Mouse (Mus musculus) MEL (cell line): Measurements from ENCODE around the gene Tmem98. TPM values are rescaled to one million over a fixed set of nuclear protein-coding genes. Genes with fewer than 3 reads are reported as not detected.

Source experiments
- DNase-seq: peaks from one replicate; pipeline ENCODE4 v3.0.0; 2011; ENCODE audit warnings: low read depth, low spot score
- H3K27ac ChIP-seq: 2 replicates; pipeline ENCODE4 v1.5.1; 2012; ENCODE audit warnings: low read depth, mild to moderate bottlenecking, control low read depth, low read length, moderate library complexity; ENCODE audit not compliant: control insufficient read depth
- H3K27me3 ChIP-seq, 2 experiments: fragments of 150-350 bp in 1 of 2; sonication (generic) in 1 of 2; 2 replicates each; pipeline ENCODE4 v1.6.1; 2012; ENCODE audit warnings: low read length in 2 of 2, mild to moderate bottlenecking in 2 of 2, improper control_type of control experiment in 1 of 2, moderate library complexity in 1 of 2; ENCODE audit not compliant: insufficient read depth in 2 of 2, control insufficient read depth in 1 of 2
- H3K36me3 ChIP-seq, 2 experiments: 2 replicates each; pipeline ENCODE4 v1.6.1; 2012 to 2014; ENCODE audit warnings: low read length in 2 of 2, improper control_type of control experiment in 1 of 2, inconsistent platforms in 1 of 2, mild to moderate bottlenecking in 1 of 2; ENCODE audit not compliant: insufficient read depth in 2 of 2, control insufficient read depth in 1 of 2
- H3K4me1 ChIP-seq, 2 experiments: fragments of 150-350 bp in 1 of 2; sonication (generic) in 1 of 2; 2 replicates each; pipeline ENCODE4 v1.6.1; 2012; ENCODE audit warnings: low read length in 2 of 2, improper control_type of control experiment in 1 of 2, mild to moderate bottlenecking in 1 of 2; ENCODE audit not compliant: insufficient read depth in 2 of 2, control insufficient read depth in 1 of 2
- H3K4me3 ChIP-seq, 2 experiments: fragments of 150-350 bp in 1 of 2; sonication (generic) in 1 of 2; 2 replicates each; pipeline ENCODE4 v1.5.1; 2012; ENCODE audit warnings: low read depth in 2 of 2, low read length in 2 of 2, mild to moderate bottlenecking in 2 of 2, moderate library complexity in 2 of 2, control low read depth in 1 of 2, improper control_type of control experiment in 1 of 2; ENCODE audit not compliant: control insufficient read depth in 1 of 2, insufficient read depth in 1 of 2
- H3K79me2 ChIP-seq: 2 replicates; pipeline ENCODE4 v1.6.1; 2012; ENCODE audit warnings: mild to moderate bottlenecking, low read length, moderate library complexity; ENCODE audit not compliant: control insufficient read depth, poor library complexity, insufficient read depth
- H3K9ac ChIP-seq: 2 replicates; pipeline ENCODE4 v1.6.1; 2012; ENCODE audit warnings: low read depth, mild to moderate bottlenecking, control low read depth, low read length, moderate library complexity; ENCODE audit not compliant: control insufficient read depth, poor library complexity, severe bottlenecking
- H3K9me3 ChIP-seq: fragments of 150-350 bp; sonication (generic); replicated peaks from 2 replicates; pipeline ENCODE4 v1.6.1; 2012; ENCODE audit warnings: mild to moderate bottlenecking, low read length, improper control_type of control experiment, moderate library complexity; ENCODE audit not compliant: insufficient read depth
- BHLHE40 ChIP-seq: IDR thresholded peaks from 2 replicates; pipeline ENCODE4 v1.6.1; 2012; ENCODE audit warnings: low read depth, mild to moderate bottlenecking, inconsistent platforms, low read length, improper control_type of control experiment, borderline replicate concordance
- CHD1 ChIP-seq: IDR thresholded peaks from 2 replicates; pipeline ENCODE4 v1.6.1; 2012; ENCODE audit warnings: low read depth, mild to moderate bottlenecking, inconsistent platforms, low read length, improper control_type of control experiment
- CHD2 ChIP-seq: IDR thresholded peaks from 2 replicates; pipeline ENCODE4 v1.6.1; 2011; ENCODE audit warnings: low read length, improper control_type of control experiment
- CTCF ChIP-seq, 3 experiments: IDR thresholded peaks in 2 of 3; conservative IDR thresholded peaks in 1 of 3; 2 replicates each; pipeline ENCODE4 v1.5.1; 2011 to 2012; ENCODE audit warnings: low read length in 3 of 3, low read depth in 2 of 3, mild to moderate bottlenecking in 2 of 3, improper control_type of control experiment in 1 of 3, inconsistent platforms in 1 of 3, mixed read lengths in 1 of 3, moderate library complexity in 1 of 3; ENCODE audit not compliant: control insufficient read depth in 1 of 3, insufficient read depth in 1 of 3, poor library complexity in 1 of 3, severe bottlenecking in 1 of 3
- GABPA ChIP-seq: IDR thresholded peaks from 2 replicates; pipeline ENCODE4 v1.6.1; 2012; ENCODE audit warnings: low read depth, mild to moderate bottlenecking, inconsistent platforms, low read length, improper control_type of control experiment, moderate library complexity
- MXI1 ChIP-seq: IDR thresholded peaks from 2 replicates; pipeline ENCODE4 v1.6.1; 2011; ENCODE audit warnings: mild to moderate bottlenecking, low read depth, low read length, improper control_type of control experiment
- MYC ChIP-seq: IDR thresholded peaks from 2 replicates; pipeline ENCODE4 v1.6.1; 2011; ENCODE audit warnings: low read depth, mild to moderate bottlenecking, low read length, improper control_type of control experiment, moderate library complexity
- POLR2AphosphoS2 ChIP-seq: IDR thresholded peaks from 2 replicates; pipeline ENCODE4 v1.6.1; 2011; ENCODE audit warnings: low read length, improper control_type of control experiment
- RAD21 ChIP-seq: IDR thresholded peaks from 2 replicates; pipeline ENCODE4 v1.6.1; 2011; ENCODE audit warnings: mild to moderate bottlenecking, low read depth, low read length, improper control_type of control experiment
- SIN3A ChIP-seq: IDR thresholded peaks from 2 replicates; pipeline ENCODE4 v1.6.1; 2012; ENCODE audit warnings: low read length, improper control_type of control experiment, inconsistent platforms
- SMC3 ChIP-seq: IDR thresholded peaks from 2 replicates; pipeline ENCODE4 v1.6.1; 2011; ENCODE audit warnings: low read depth, low read length, improper control_type of control experiment
- TAL1 ChIP-seq: IDR thresholded peaks from 2 replicates; pipeline ENCODE4 v1.6.1; 2012; ENCODE audit warnings: mild to moderate bottlenecking, inconsistent platforms, low read length, moderate library complexity, mixed read lengths
- TBP ChIP-seq: IDR thresholded peaks from 2 replicates; pipeline ENCODE4 v1.8.0; 2011; ENCODE audit warnings: low read depth, low read length, improper control_type of control experiment
- UBTF ChIP-seq: IDR thresholded peaks from 2 replicates; pipeline ENCODE4 v1.6.1; 2012; ENCODE audit warnings: low read depth, mild to moderate bottlenecking, inconsistent platforms, low read length, improper control_type of control experiment, moderate library complexity, borderline replicate concordance; ENCODE audit not compliant: insufficient read depth
- USF1 ChIP-seq: IDR thresholded peaks from 2 replicates; pipeline ENCODE4 v1.6.1; 2014; ENCODE audit warnings: low read depth, mild to moderate bottlenecking, inconsistent platforms, low read length, improper control_type of control experiment, moderate library complexity
- ZC3H11A ChIP-seq: IDR thresholded peaks from 2 replicates; pipeline ENCODE4 v1.6.1; 2012; ENCODE audit warnings: low read depth, mild to moderate bottlenecking, inconsistent platforms, low read length, improper control_type of control experiment
- ZNF384 ChIP-seq: IDR thresholded peaks from 2 replicates; pipeline ENCODE4 v1.6.1; 2012; ENCODE audit warnings: low read depth, mild to moderate bottlenecking, inconsistent platforms, low read length, improper control_type of control experiment
- polyA plus RNA-seq, 2 experiments: library from polyadenylated mRNA; stranded (reverse) in 1 of 2; unstranded in 1 of 2; fragments of >175 nt in 1 of 2; fragments of >200 nt in 1 of 2; gene quantifications; 2 replicates each; pipeline versions ENCODE4 v1.2.1 to v1.2.4; 2012; ENCODE audit warnings: low replicate concordance in 2 of 2, low read depth in 1 of 2; ENCODE audit not compliant: insufficient read length in 2 of 2, insufficient read depth in 1 of 2, missing spikeins in 1 of 2
- total RNA-seq: library from RNA; depleted of rRNA; stranded (reverse); fragments of 300-350 nt; gene quantifications from 2 replicates; pipeline ENCODE4 v1.2.3, GENCODE M21; 2012

The Tmem98 gene
- total and polyA plus RNA-seq, 3 experiments: 21.5 to 33.5 TPM; not detected in 1

DNA sequence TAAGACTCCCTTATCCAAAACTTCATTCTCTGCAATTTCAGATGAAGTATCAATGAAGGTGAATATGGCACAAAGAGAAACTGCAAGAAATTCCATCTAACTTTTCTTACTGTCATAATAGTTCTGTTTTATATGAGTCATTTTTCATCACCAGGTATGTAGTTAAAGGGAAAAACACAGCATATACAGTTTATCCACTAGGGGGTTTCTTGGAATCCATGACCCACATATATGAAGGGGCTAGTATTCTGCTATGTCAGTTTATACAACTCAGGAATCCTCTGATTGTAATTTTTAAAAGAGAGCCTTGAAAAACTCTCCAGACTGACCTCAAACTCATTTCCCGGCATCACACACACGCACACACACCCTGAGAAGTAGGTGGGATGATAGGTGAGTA is 32.3 kb upstream of the Tmem98 start:
- Histone ChIP-seq H3K36me3 (peaks cover 0 to 39% of the 10 kb centered on the region in 2 experiments; a peak in 2 of 4 replicates), H3K79me2 (peaks cover 30% of the 10 kb centered on the region), H3K9ac (no peak overlapping the region), H3K27ac (no peak overlapping the region), H3K9me3 (no peaks in the 10 kb centered on the region), H3K27me3 (no peaks in the 10 kb centered on the region), H3K4me3 (peak overlapping the region in 1 of 2 experiments; percentile 22; a peak in 1 of 4 replicates), H3K4me1 (peaks cover 22 to 28% of the 10 kb centered on the region in 2 experiments)
- TF ChIP-seq SIN3A: 0 out of 2 replicates have a peak, but pooled peaks have one; percentile 32
- no peak for TF ChIP-seq POLR2AphosphoS2
- peak; percentile 20 for TF ChIP-seq RAD21
- TF ChIP-seq UBTF: no peak
- 0 out of 2 replicates have a peak, but pooled peaks have one; percentile 1 for TF ChIP-seq MXI1
- TF ChIP-seq SMC3: peak; percentile 43
- peak; percentile 24; the same call in 1 of the 2 replicates for TF ChIP-seq ZC3H11A
- peak in 2 of 3 experiments; percentile 28 to 51; a peak in 3 of 6 replicates for TF ChIP-seq CTCF (IDR thresholded peaks at IDR 0.05 in 2 of 3, conservative IDR thresholded peaks at IDR 0.05 in 1 of 3; ENCODE audit: control insufficient read depth in 1 of 3, insufficient read depth in 1 of 3, low read depth in 2 of 3, low read length in 3 of 3, poor library complexity in 1 of 3, severe bottlenecking in 1 of 3)
- peak; percentile 56 for DNase-seq

DNA sequence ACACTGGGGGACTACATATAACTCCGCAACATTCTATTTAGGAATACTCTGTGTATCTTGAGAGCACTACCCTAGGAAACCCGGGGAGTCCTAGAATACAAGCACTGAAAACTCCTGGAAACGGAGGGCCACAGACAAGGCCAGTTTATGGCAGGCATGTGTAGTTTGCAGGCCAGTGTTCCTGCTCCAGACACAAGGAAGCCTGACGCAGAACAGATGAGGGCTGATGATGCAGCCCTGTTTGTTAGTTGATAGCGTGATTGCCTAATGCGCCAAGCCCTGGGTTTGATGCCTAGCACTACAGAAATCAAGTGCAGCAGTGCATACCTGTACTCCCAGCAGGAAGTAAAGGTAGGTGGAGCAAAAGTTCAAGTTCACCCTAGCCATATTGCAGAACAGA is 31.8 kb upstream of the Tmem98 start:
- Histone ChIP-seq H3K27me3 (no peaks in the 10 kb centered on the region), H3K27ac (no peak overlapping the region), H3K4me1 (peaks cover 20 to 27% of the 10 kb centered on the region in 2 experiments), H3K9ac (0 out of 2 replicates have a peak overlapping the region, but pooled peaks have one; percentile 26), H3K79me2 (peaks cover 30% of the 10 kb centered on the region), H3K36me3 (peaks cover 0 to 38% of the 10 kb centered on the region in 2 experiments; a peak in 2 of 4 replicates), H3K9me3 (no peaks in the 10 kb centered on the region), H3K4me3 (peak overlapping the region; percentile 22 to 89; a peak in 3 of 4 replicates)
- DNase-seq: peak; percentile 60
- TF ChIP-seq CHD1 (0 out of 2 replicates have a peak, but pooled peaks have one; percentile 25), ZNF384 (no peak), TAL1 (0 out of 2 replicates have a peak, but pooled peaks have one; percentile 24), MYC (no peak)

- Histone ChIP-seq H3K27ac (peak overlapping the region; percentile 61), H3K9me3 (no peaks in the 10 kb centered on the region), H3K36me3 (peaks cover 0 to 44% of the 10 kb centered on the region in 2 experiments; a peak in 2 of 4 replicates), H3K4me3 (peak overlapping the region; percentile 89 to 95), H3K27me3 (no peaks in the 10 kb centered on the region), H3K79me2 (peaks cover 28% of the 10 kb centered on the region), H3K9ac (peak overlapping the region; percentile 81), H3K4me1 (peaks cover 20 to 31% of the 10 kb centered on the region in 2 experiments)
- peak; percentile 75 for DNase-seq
- TF ChIP-seq GABPA: no peak
- TF ChIP-seq ZNF384: peak; percentile 75
- TF ChIP-seq USF1: no peak
- no peak for TF ChIP-seq MXI1
- no peak for TF ChIP-seq BHLHE40
- no peak for TF ChIP-seq CHD2
- peak; percentile 49; the same call in 1 of the 2 replicates for TF ChIP-seq SIN3A
- peak; percentile 50; the same call in 1 of the 2 replicates for TF ChIP-seq TBP
Observed at GRCm38 (mm10) chr11:80778916-80779526, 31.0 kb upstream of the Tmem98 start.
